Mouse (Mus musculus) ES-Bruce4 (cell line): ENCODE measurements at regions not wholly inside any gene's neighbourhood (a gene's known extent, or its start where the extent isn't known, plus 50 kb on each side); places are given as distances from the start of the nearest gene placed in this dataset.

Experiments
- CTCF ChIP-seq: IDR thresholded peaks from one replicate; pipeline ENCODE4 v1.8.1; 2011; ENCODE audit warnings: low read depth, low read length
- EP300 ChIP-seq: IDR thresholded peaks from 2 replicates; pipeline ENCODE4 v1.6.1; 2011; ENCODE audit warnings: low read depth, low read length; ENCODE audit not compliant: insufficient read depth
- POLR2A ChIP-seq: IDR thresholded peaks from one replicate; pipeline ENCODE4 v1.8.1; 2011; ENCODE audit warnings: low read length; ENCODE audit not compliant: insufficient read depth

GRCm38 (mm10) chr7:111373380-111374173, 290.7 kb upstream of the Eif4g2 start:
- no peak for TF ChIP-seq CTCF
- no peak for TF ChIP-seq POLR2A
- TF ChIP-seq EP300 = no peak
